Mouse (Mus musculus): ENCODE data around the gene Tmub1. TPM values are rescaled to one million over a fixed set of nuclear protein-coding genes. Genes with fewer than 3 reads are reported as not detected.
A peak's percentile ranks its signal among the peaks of the same experiment; 100 is the strongest.

Tmub1 gene
- total RNA-seq (2022) = 10 to 100 TPM; 18.4 to 19.9 (median 19.3) TPM

GRCm38 (mm10) chr5:24447624-24448298, at the start of gene Tmub1:
Gene Tmub1 (minus strand): TSS chr5:24447854.
- DNase-seq (ENCODE audit: low spot score in 2 of 2) = peak; percentile 72 to 80

- DNase-seq (ENCODE audit: low spot score in 2 of 2) = no peak
Observed at GRCm38 (mm10) chr5:24496756-24497155, 49.1 kb upstream of the Tmub1 start.

- DNase-seq (ENCODE audit: low spot score in 2 of 2) = no peak
Observed at GRCm38 (mm10) chr5:24495019-24495418, 47.4 kb upstream of the Tmub1 start.

GRCm38 (mm10) chr5:24492546-24493285, 45.1 kb upstream of the Tmub1 start:
- no peak for DNase-seq (ENCODE audit: low spot score in 2 of 2)

GRCm38 (mm10) chr5:24490413-24490920, 42.8 kb upstream of the Tmub1 start:
- DNase-seq (ENCODE audit: low spot score in 2 of 2) = no peak

GRCm38 (mm10) chr5:24486738-24487137, 39.1 kb upstream of the Tmub1 start:
- no peak for DNase-seq (ENCODE audit: low spot score in 2 of 2)

GRCm38 (mm10) chr5:24486097-24486496, 38.4 kb upstream of the Tmub1 start:
- DNase-seq (ENCODE audit: low spot score in 2 of 2) = peak; percentile 84 to 86

GRCm38 (mm10) chr5:24484963-24485362, 37.3 kb upstream of the Tmub1 start:
- no peak for DNase-seq (ENCODE audit: low spot score in 2 of 2)

GRCm38 (mm10) chr5:24483326-24483725, 35.7 kb upstream of the Tmub1 start:
- peak in 1 of 2 experiments; percentile 34 for DNase-seq (ENCODE audit: low spot score in 2 of 2)

- DNase-seq (ENCODE audit: low spot score in 2 of 2) = no peak
Observed at GRCm38 (mm10) chr5:24482247-24483079, 34.8 kb upstream of the Tmub1 start.

- DNase-seq (ENCODE audit: low spot score in 2 of 2) = no peak
Observed at GRCm38 (mm10) chr5:24481647-24482046, 34.0 kb upstream of the Tmub1 start.

- no peak for DNase-seq (ENCODE audit: low spot score in 2 of 2)
Observed at GRCm38 (mm10) chr5:24477909-24478308, 30.3 kb upstream of the Tmub1 start.

GRCm38 (mm10) chr5:24475476-24476241, 28.0 kb upstream of the Tmub1 start:
- DNase-seq (ENCODE audit: low spot score in 2 of 2) = no peak

- peak in 1 of 2 experiments; percentile 19 for DNase-seq (ENCODE audit: low spot score in 2 of 2)
Observed at GRCm38 (mm10) chr5:24474723-24475261, 27.1 kb upstream of the Tmub1 start.

- no peak for DNase-seq (ENCODE audit: low spot score in 2 of 2)
Observed at GRCm38 (mm10) chr5:24474025-24474722, 26.5 kb upstream of the Tmub1 start.

GRCm38 (mm10) chr5:24472884-24473619, 25.4 kb upstream of the Tmub1 start:
- DNase-seq (ENCODE audit: low spot score in 2 of 2) = no peak

- DNase-seq (ENCODE audit: low spot score in 2 of 2) = peak; percentile 48 to 63
Observed at GRCm38 (mm10) chr5:24470600-24470999, 22.9 kb upstream of the Tmub1 start.

GRCm38 (mm10) chr5:24466762-24467161, 19.1 kb upstream of the Tmub1 start:
- DNase-seq (ENCODE audit: low spot score in 2 of 2) = no peak

GRCm38 (mm10) chr5:24455613-24456012, 8.0 kb upstream of the Tmub1 start:
- no peak for DNase-seq (ENCODE audit: low spot score in 2 of 2)

All from gastrocnemius, adult 8-10 months (tissue).